Mouse (Mus musculus): ENCODE data around the gene Rnf38.

DNA sequence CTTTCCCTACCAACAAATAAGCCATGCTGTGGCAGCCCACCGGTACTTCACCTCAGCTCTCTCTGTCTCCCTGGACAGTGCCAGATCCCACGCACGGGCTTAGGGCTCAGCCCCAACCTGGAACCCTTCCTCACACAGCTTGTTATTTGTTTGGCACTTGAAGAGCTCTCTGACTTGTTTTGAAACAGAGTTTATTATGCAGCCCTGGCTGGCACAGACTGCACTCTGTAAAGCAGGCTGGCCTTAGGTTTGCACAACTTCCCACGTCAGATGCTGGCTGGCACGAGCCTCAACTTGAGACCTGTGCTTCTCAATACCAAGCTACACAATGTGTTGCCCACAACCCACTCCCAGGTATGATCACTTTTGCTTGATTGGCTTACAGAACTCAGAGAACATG lies 53.8 kb downstream of the Rnf38 start:
- TF ChIP-seq CTCF (IDR thresholded peaks at IDR 0.05; ENCODE audit: borderline replicate concordance, extremely low read depth, insufficient read depth, insufficient read length) (no peak), POLR2A (IDR thresholded peaks at IDR 0.05; ENCODE audit: borderline replicate concordance, extremely low read depth, insufficient read depth, insufficient read length, poor library complexity, severe bottlenecking) (no peak)
